Mouse (Mus musculus) B cell, adult (primary cell): ENCODE results near the gene Kcnk5. TPM values are rescaled to one million over a fixed set of nuclear protein-coding genes. Genes with fewer than 3 reads are reported as not detected.

Experiments used
- total RNA-seq: library from RNA; stranded (reverse); gene quantifications from 4 replicates; pipeline ENCODE4 v1.2.4, GENCODE M21; 2023; ENCODE audit not compliant: inconsistent age

Gene Kcnk5
- total RNA-seq: 19.5 to 22.1 TPM (median 21.5 TPM) in 4 replicates

GRCm38 (mm10) chr14:20181466-20181921, at the start of gene Kcnk5:
TSS of gene Kcnk5 (minus strand) at chr14:20181809.

GRCm38 (mm10) chr14:20138484-20139355, 42.9 kb downstream of the Kcnk5 start, which contains the start of gene Saysd1:
TSS of gene Saysd1 (minus strand) at chr14:20138534.

Other genes with a start within 250 kb of the Kcnk5 start
- 109 to 121 TPM (median 120 TPM) in 4 replicates for gene Gng2, start 204.2 kb downstream of the Kcnk5 start, total RNA-seq
- 3.6 to 5.7 TPM (median 4.6 TPM) in 4 replicates for gene Saysd1, start 43.3 kb downstream of the Kcnk5 start, total RNA-seq
- gene Kcnk16, start 87.4 kb upstream of the Kcnk5 start, total RNA-seq: not detected in 4 replicates
- gene Nudt13, start 112.9 kb upstream of the Kcnk5 start, total RNA-seq: 19.7 to 26.7 TPM (median 25.4 TPM) in 4 replicates
- gene Ecd, start 166.3 kb upstream of the Kcnk5 start, total RNA-seq: 48.4 to 50.7 TPM (median 49.4 TPM) in 4 replicates
- gene Fam149b, start 166.4 kb upstream of the Kcnk5 start, total RNA-seq: 32.7 to 40.9 TPM (median 37.8 TPM) in 4 replicates
- gene Dnajc9, start 207.1 kb upstream of the Kcnk5 start, total RNA-seq: 71.4 to 100 TPM (median 83.0 TPM) in 4 replicates
- gene Mrps16, start 211.8 kb upstream of the Kcnk5 start, total RNA-seq: 37.0 to 48.3 TPM (median 37.6 TPM) in 4 replicates